Comparison of ENCODE assay signal across 8 mouse cellular contexts in the genomic region with DNA sequence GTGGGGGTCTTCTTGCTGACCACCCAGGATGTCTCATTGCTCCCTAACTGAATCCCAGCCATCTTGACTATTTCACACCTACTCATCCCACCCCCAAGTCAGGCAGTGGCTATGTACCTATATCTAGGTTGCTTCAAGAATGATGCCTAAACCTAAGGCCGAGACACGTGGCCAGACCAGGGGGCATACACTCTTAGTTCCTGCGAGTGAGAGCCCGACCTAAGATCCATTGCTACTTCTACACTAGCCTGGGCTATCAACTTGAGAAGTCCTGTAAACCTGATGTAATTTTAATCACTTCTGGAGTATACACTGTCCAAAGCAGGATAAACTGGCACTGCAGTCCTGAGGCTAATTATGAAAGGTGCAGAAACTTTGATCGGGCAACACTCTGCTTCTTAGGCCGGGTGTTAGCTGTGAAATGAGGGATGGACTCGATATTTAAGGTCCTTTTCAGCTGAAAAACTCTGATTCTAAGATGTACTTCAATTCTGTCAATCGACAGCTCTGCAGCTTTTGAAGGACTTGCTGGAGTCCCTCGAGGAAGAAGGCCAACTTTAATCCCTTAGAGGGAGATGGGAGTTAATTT. TPM values are rescaled to one million over a fixed set of nuclear protein-coding genes. Genes with fewer than 3 reads are reported as not detected.
DNase-seq lines count a peak whose midpoint lies in the region; ATAC-seq and TF ChIP-seq lines count a peak whose summit lies in the region.

No protein-coding gene starts in this region.

- DNase-seq in cerebellum, adult 2 months = peak; percentile 22 to 23
- no peak for DNase-seq in cerebellum, postnatal 25 days
- peak; percentile 35 to 41 for DNase-seq in spleen, postnatal 10 days (ENCODE audit: low spot score in 2 of 2)
- no peak for DNase-seq in spleen, adult 18-20 months
- DNase-seq in naive thymus-derived CD4-positive, alpha-beta T cell, adult 2 months (ENCODE audit: low read depth) = peak; percentile 46
- DNase-seq in left cerebral cortex, postnatal 36 days (ENCODE audit: low spot score in 2 of 2) = no peak

- H3K9me3 ChIP-seq in hindbrain, embryonic 16.5 days (ENCODE audit: control insufficient read depth, low read length) = no peaks in the 10 kb centered on the region

- WGBS in cerebellum, adult 2 months = 5% methylated on average over 9 of the region's 9 CpGs
- WGBS in hindbrain, embryonic 16.5 days = 8% methylated on average over 9 of the region's 9 CpGs

- H3K27ac ChIP-seq in cerebellum, adult 2 months (ENCODE audit: insufficient read depth, low read length) = peak overlapping the region; percentile 56; the same call in 1 of the 2 replicates
- peak overlapping the region; percentile 99 for H3K27ac ChIP-seq in hindbrain, embryonic 16.5 days (ENCODE audit: low read depth, low read length)

- TF ChIP-seq POLR2A in cerebellum, adult 2 months (IDR thresholded peaks at IDR 0.05; ENCODE audit: borderline replicate concordance, insufficient read depth, low read length) = no peak

- H3K4me2 ChIP-seq in hindbrain, embryonic 16.5 days (ENCODE audit: low read length) = peak overlapping the region; percentile 88

- no peaks in the 10 kb centered on the region; the same call in 1 of the 2 replicates for H3K4me1 ChIP-seq in cerebellum, adult 2 months (ENCODE audit: control insufficient read depth, insufficient read depth, low read length)
- peaks cover 27% of the 10 kb centered on the region for H3K4me1 ChIP-seq in hindbrain, embryonic 16.5 days (ENCODE audit: control insufficient read depth, insufficient read depth, low read depth, low read length)

- ATAC-seq in hindbrain, embryonic 16.5 days = no peak
- ATAC-seq in inflammation-experienced regulatory T-cells, adult 6 months = no peak

- intact Hi-C loops in left cerebral cortex, postnatal 36 days (cut with DNase I) = loop anchor here (2.0 to 10.0 kb wide), 2 partner anchors 97 to 347 kb away; partner anchors contain the start of gene Sptb

- peak overlapping the region; percentile 54 for H3K4me3 ChIP-seq in cerebellum, adult 2 months (replicated peaks; ENCODE audit: insufficient read depth, low read depth, low read length)
- peak overlapping the region; percentile 97 for H3K4me3 ChIP-seq in hindbrain, embryonic 16.5 days (ENCODE audit: low read length)

- peak overlapping the region; percentile 100 for H3K9ac ChIP-seq in hindbrain, embryonic 16.5 days (ENCODE audit: low read depth, low read length)

- H3K36me3 ChIP-seq in hindbrain, embryonic 16.5 days (ENCODE audit: control insufficient read depth, insufficient read depth, low read length) = no peaks in the 10 kb centered on the region

- no peaks in the 10 kb centered on the region for H3K27me3 ChIP-seq in cerebellum, adult 2 months (ENCODE audit: control insufficient read depth, insufficient read depth, low read length)
- H3K27me3 ChIP-seq in hindbrain, embryonic 16.5 days (replicated peaks; ENCODE audit: control insufficient read depth, insufficient read depth, low read length) = no peaks in the 10 kb centered on the region

- TF ChIP-seq CTCF in cerebellum, adult 2 months (IDR thresholded peaks at IDR 0.05; ENCODE audit: borderline replicate concordance, insufficient read depth, low read depth, low read length) = no peak

RNA-seq across cellular contexts. Expression of gene Zbtb25, which starts 1.1 kb away (rescaled TPM):
- 16.7 and 18.8 TPM in 2 replicates for polyA plus RNA-seq in cerebellum, adult 2 months (2012; rRNA removed)
- 12.6 and 13.3 TPM in 2 replicates for polyA plus RNA-seq in hindbrain, embryonic 16.5 days (2015; fragmentation: Nextera tagmentation; extraction: Ambion mirVana)
- 10 to 100 TPM in 2 of 3 experiments, 1 to 10 TPM in 1; 7.2 to 17.0 (median 16.5) TPM for polyA plus RNA-seq in inflammation-experienced regulatory T-cells, adult 6 months (2017; shearing (Covaris generic))
- 10 to 100 TPM; 17.8 to 19.6 TPM for total RNA-seq in left cerebral cortex, postnatal 36 days (2021)

RNA-seq across cellular contexts. Expression of gene Zbtb1, which starts 1.8 kb away (rescaled TPM):
- 3.2 and 3.3 TPM in 2 replicates for polyA plus RNA-seq in cerebellum, adult 2 months (2012; rRNA removed)
- polyA plus RNA-seq in hindbrain, embryonic 16.5 days (2015; fragmentation: Nextera tagmentation; extraction: Ambion mirVana) = 3.2 and 3.5 TPM in 2 replicates
- 10 to 100 TPM; 20.2 to 26.2 (median 25.2) TPM for polyA plus RNA-seq in inflammation-experienced regulatory T-cells, adult 6 months (2017; shearing (Covaris generic))
- total RNA-seq in left cerebral cortex, postnatal 36 days (2021) = 1 to 10 TPM; 4.6 to 6.6 TPM

RNA-seq across cellular contexts. Expression of gene Hspa2, which starts 35.7 kb away (rescaled TPM):
- 20.0 and 20.6 TPM in 2 replicates for polyA plus RNA-seq in cerebellum, adult 2 months (2012; rRNA removed)
- polyA plus RNA-seq in hindbrain, embryonic 16.5 days (2015; fragmentation: Nextera tagmentation; extraction: Ambion mirVana) = 9.5 and 10.2 TPM in 2 replicates
- 1 to 10 TPM; 2.6 to 5.7 (median 3.4) TPM for polyA plus RNA-seq in inflammation-experienced regulatory T-cells, adult 6 months (2017; shearing (Covaris generic))
- 10 to 100 TPM; 62.5 to 67.5 TPM for total RNA-seq in left cerebral cortex, postnatal 36 days (2021)

RNA-seq across cellular contexts. Expression of gene Akap5, which starts 43.6 kb away (rescaled TPM):
- polyA plus RNA-seq in cerebellum, adult 2 months (2012; rRNA removed) = 3.8 and 4.4 TPM in 2 replicates
- 12.3 and 13.8 TPM in 2 replicates for polyA plus RNA-seq in hindbrain, embryonic 16.5 days (2015; fragmentation: Nextera tagmentation; extraction: Ambion mirVana)
- 1 to 10 TPM; 1.6 to 4.6 (median 3.1) TPM for polyA plus RNA-seq in inflammation-experienced regulatory T-cells, adult 6 months (2017; shearing (Covaris generic))
- total RNA-seq in left cerebral cortex, postnatal 36 days (2021) = 10 to 100 TPM; 81.3 to 94.9 TPM

RNA-seq across cellular contexts. Expression of gene Ppp1r36, which starts 49.0 kb away (rescaled TPM):
- polyA plus RNA-seq in cerebellum, adult 2 months (2012; rRNA removed) = 0.72 and 0.90 TPM in 2 replicates
- polyA plus RNA-seq in hindbrain, embryonic 16.5 days (2015; fragmentation: Nextera tagmentation; extraction: Ambion mirVana) = 1.3 and 2.1 TPM in 2 replicates
- not detected for polyA plus RNA-seq in inflammation-experienced regulatory T-cells, adult 6 months (2017; shearing (Covaris generic))
- total RNA-seq in left cerebral cortex, postnatal 36 days (2021) = 1 to 10 TPM; 1.2 to 1.3 TPM

Comparison
In these comparisons a context has a peak if more than half of its experiments do, and no peak if none do; other contexts are left out.
1. DNase-seq: peak in cerebellum, adult 2 months (2 of 2), spleen, postnatal 10 days (2 of 2) and naive thymus-derived CD4-positive, alpha-beta T cell, adult 2 months (single experiment); none in cerebellum, postnatal 25 days (0 of 2), spleen, adult 18-20 months (0 of 2) and left cerebral cortex, postnatal 36 days (0 of 2).